Mouse (Mus musculus) activated CD4-positive, CD25-positive, alpha-beta regulatory T cell, adult 4 months (primary cell): ENCODE measurements around the gene Cacna1a. TPM values are rescaled to one million over a fixed set of nuclear protein-coding genes. Genes with fewer than 3 reads are reported as not detected.

Experiments
- ATAC-seq: one replicate; pipeline ENCODE4 v1.8.0; 2017
- polyA plus RNA-seq, 2 experiments: library from polyadenylated mRNA; unstranded; fragments of 100-300 nt; shearing (Covaris generic); gene quantifications; one replicate each; pipeline ENCODE4 v1.2.1; 2017

Gene Cacna1a
- polyA plus RNA-seq, 2 experiments from 2014 or later, result 5.8 to 10.5 TPM

- peak; percentile 85 for ATAC-seq
Measured at GRCm38 (mm10) chr8:84639162-84640009, 251.1 kb downstream of the Cacna1a start.

- no peak for ATAC-seq
Measured at GRCm38 (mm10) chr8:84640010-84640588, 251.9 kb downstream of the Cacna1a start.

GRCm38 (mm10) chr8:84640617-84641294 lies 252.5 kb downstream of the Cacna1a start:
- ATAC-seq, result no peak

- no peak for ATAC-seq
Measured at GRCm38 (mm10) chr8:84641578-84642361, 253.5 kb downstream of the Cacna1a start.

- no peak for ATAC-seq
Measured at GRCm38 (mm10) chr8:84643019-84643418, 254.8 kb downstream of the Cacna1a start.

GRCm38 (mm10) chr8:84646800-84647199 lies 258.6 kb downstream of the Cacna1a start:
- no peak for ATAC-seq

GRCm38 (mm10) chr8:84647461-84647901 lies 259.2 kb downstream of the Cacna1a start:
- no peak for ATAC-seq

GRCm38 (mm10) chr8:84650213-84650612 lies 262.0 kb downstream of the Cacna1a start:
- ATAC-seq, result no peak

- no peak for ATAC-seq
Measured at GRCm38 (mm10) chr8:84653092-84653631, 264.9 kb downstream of the Cacna1a start.

- no peak for ATAC-seq
Measured at GRCm38 (mm10) chr8:84654597-84654996, 266.4 kb downstream of the Cacna1a start.

GRCm38 (mm10) chr8:84655336-84656190 lies 267.3 kb downstream of the Cacna1a start:
- no peak for ATAC-seq

- no peak for ATAC-seq
Measured at GRCm38 (mm10) chr8:84656191-84656525, 267.9 kb downstream of the Cacna1a start.

GRCm38 (mm10) chr8:84656641-84657126 lies 268.4 kb downstream of the Cacna1a start:
- ATAC-seq, result peak; percentile 39

- no peak for ATAC-seq
Measured at GRCm38 (mm10) chr8:84657203-84657602, 269.0 kb downstream of the Cacna1a start.

- no peak for ATAC-seq
Measured at GRCm38 (mm10) chr8:84657680-84658079, 269.4 kb downstream of the Cacna1a start.

- no peak for ATAC-seq
Measured at GRCm38 (mm10) chr8:84658951-84659350, 270.7 kb downstream of the Cacna1a start.

- ATAC-seq, result peak; percentile 34
Measured at GRCm38 (mm10) chr8:84659936-84660818, 271.9 kb downstream of the Cacna1a start.

GRCm38 (mm10) chr8:84660819-84661457 lies 272.7 kb downstream of the Cacna1a start:
- no peak for ATAC-seq

- ATAC-seq, result peak; percentile 19
Measured at GRCm38 (mm10) chr8:84661458-84661871, 273.2 kb downstream of the Cacna1a start.
